Mouse (Mus musculus) liver, embryonic 14.5 days (tissue): ENCODE results near the gene Ppm1f. TPM values are rescaled to one million over a fixed set of nuclear protein-coding genes. Genes with fewer than 3 reads are reported as not detected.
A peak's percentile ranks its signal among the peaks of the same experiment; 100 is the strongest.

ENCODE experiments used
- ATAC-seq: fragments of 200-750 bp; cut with Nextera tagmentation; 2 replicates; pipeline ENCODE4 v1.8.0; 2017; ENCODE audit warnings: moderate number of reproducible peaks, mild to moderate bottlenecking, moderate library complexity; ENCODE audit not compliant: insufficient read depth
- DNase-seq, 3 experiments: peaks; one replicate each; pipeline ENCODE4 v3.0.0-alpha.2; 2012 to 2013; ENCODE audit warnings: low read depth in 3 of 3, low spot score in 3 of 3
- H3K27ac ChIP-seq: fragments of 300-500 bp; sonication (generic); 2 replicates; pipeline ENCODE4 v1.5.1; 2014; ENCODE audit warnings: moderate library complexity, mild to moderate bottlenecking, control low read depth, inconsistent platforms
- H3K27me3 ChIP-seq: fragments of 300-500 bp; sonication (generic); 2 replicates; pipeline ENCODE4 v1.6.1; 2014; ENCODE audit warnings: mild to moderate bottlenecking, low read length, moderate library complexity; ENCODE audit not compliant: control insufficient read depth, insufficient read depth
- H3K36me3 ChIP-seq: fragments of 300-500 bp; sonication (generic); replicated peaks from 2 replicates; pipeline ENCODE4 v1.6.1; 2014; ENCODE audit warnings: low read depth; ENCODE audit not compliant: control insufficient read depth, insufficient read depth
- H3K4me1 ChIP-seq, 2 experiments: fragments of 200-500 bp in 1 of 2; fragments of 300-500 bp in 1 of 2; sonication (generic) in 1 of 2; replicated peaks; 2 replicates each; pipeline ENCODE4 v1.6.1; 2012 to 2014; ENCODE audit warnings: antibody characterized with exemption in 1 of 2, inconsistent platforms in 1 of 2, low read length in 1 of 2; ENCODE audit not compliant: control insufficient read depth in 2 of 2, insufficient read depth in 2 of 2
- H3K4me2 ChIP-seq: fragments of 300-500 bp; sonication (generic); 2 replicates; pipeline ENCODE4 v1.6.1; 2014; ENCODE audit warnings: low read depth, mild to moderate bottlenecking, control low read depth, moderate library complexity
- H3K4me3 ChIP-seq, 2 experiments: fragments of 200-500 bp in 1 of 2; fragments of 300-500 bp in 1 of 2; sonication (generic) in 1 of 2; 2 replicates each; pipeline ENCODE4 v1.5.1; 2012 to 2014; ENCODE audit warnings: low read depth in 2 of 2, low read length in 2 of 2, mild to moderate bottlenecking in 2 of 2, control low read depth in 1 of 2, inconsistent platforms in 1 of 2, moderate library complexity in 1 of 2; ENCODE audit not compliant: insufficient read depth in 1 of 2
- H3K9ac ChIP-seq: fragments of 300-500 bp; sonication (generic); replicated peaks from 2 replicates; pipeline ENCODE4 v1.6.1; 2014; ENCODE audit warnings: mild to moderate bottlenecking, control low read depth, moderate library complexity
- H3K9me3 ChIP-seq: fragments of 300-500 bp; sonication (generic); 2 replicates; pipeline ENCODE4 v1.6.1; 2016; ENCODE audit warnings: low read length, mixed read lengths; ENCODE audit not compliant: control insufficient read depth
- CTCF ChIP-seq: IDR thresholded peaks from 2 replicates; pipeline ENCODE4 v1.5.1; 2016; ENCODE audit warnings: antibody characterized with exemption, low read depth, control low read depth
- EP300 ChIP-seq: IDR thresholded peaks from 2 replicates; pipeline ENCODE4 v1.6.1; 2016; ENCODE audit warnings: antibody characterized with exemption, low read depth
- WGBS: fragments of 180-500 bp; shearing (Covaris S2); extraction: QIAGEN DNeasy Blood & Tissue Kit; methylation state at CpG from one replicate; pipeline ENCODE4 v1.1.7; 2014; ENCODE audit not compliant: insufficient replicate concordance; 5-methylcytosine and 5-hydroxymethylcytosine counted together
- polyA plus RNA-seq, 2 experiments: library from polyadenylated mRNA; depleted of rRNA in 1 of 2; stranded (reverse) in 1 of 2; unstranded in 1 of 2; fragments of >200 nt; fragmentation: Nextera tagmentation in 1 of 2; extraction: Ambion mirVana in 1 of 2; gene quantifications; 2 replicates each; pipeline versions ENCODE4 v1.2.1 to v1.2.3; 2012 to 2014

Gene Ppm1f
- polyA plus RNA-seq, 2 experiments: 3.8 to 5.3 TPM

- Histone ChIP-seq H3K9me3 (no peaks in the 10 kb centered on the region), H3K4me2 (no peak overlapping the region), H3K4me1 (no peaks in the 10 kb centered on the region), H3K27ac (no peak overlapping the region), H3K4me3 (no peak overlapping the region), H3K27me3 (no peaks in the 10 kb centered on the region), H3K36me3 (no peaks in the 10 kb centered on the region), H3K9ac (no peak overlapping the region)
- DNase-seq: no peak
- no peak for ATAC-seq
- WGBS: 51% methylated on average over 13 of the region's 13 CpGs
- TF ChIP-seq EP300 (no peak), CTCF (no peak)
These were observed 39.4 kb upstream of the Ppm1f start for GRCm38 (mm10) chr16:16856731-16857476.

GRCm38 (mm10) chr16:16862288-16862687, 34.0 kb upstream of the Ppm1f start:
- no peak for DNase-seq
- H3K9ac ChIP-seq: no peak overlapping the region

GRCm38 (mm10) chr16:16863978-16864377, 32.3 kb upstream of the Ppm1f start, which contains the start of gene Igll1:
Gene Igll1 (minus strand): TSS chr16:16863985.
- H3K4me2 ChIP-seq: no peak within 1 kb of the TSS
- no peaks in the 10 kb centered on the region for H3K9me3 ChIP-seq
- no peak within 1 kb of the TSS for H3K9ac ChIP-seq
- no peaks in the 10 kb centered on the region for H3K4me1 ChIP-seq
- 58% methylated on average over 2 of the region's 2 CpGs for whole genome bisulfite sequencing
- no peak for ATAC-seq
- H3K4me3 ChIP-seq: no peak within 1 kb of the TSS
- no peaks in the 10 kb centered on the region for H3K27me3 ChIP-seq
- no peak within 1 kb of the TSS for H3K27ac ChIP-seq
- no peaks in the 10 kb centered on the region for H3K36me3 ChIP-seq
- no peak for DNase-seq
- TF ChIP-seq CTCF (no peak), EP300 (no peak)

More at GRCm38 (mm10) chr16:16862288-16862687, 34.0 kb upstream of the Ppm1f start:
- no peak for TF ChIP-seq EP300
- TF ChIP-seq CTCF: no peak
- Histone ChIP-seq H3K27ac (no peak overlapping the region), H3K4me2 (no peak overlapping the region), H3K4me1 (no peaks in the 10 kb centered on the region), H3K36me3 (no peaks in the 10 kb centered on the region), H3K9me3 (no peaks in the 10 kb centered on the region), H3K4me3 (no peak overlapping the region), H3K27me3 (no peaks in the 10 kb centered on the region)
- 53% methylated on average over 3 of the region's 3 CpGs for WGBS
- ATAC-seq: no peak

- ATAC-seq (no peak), DNase-seq (no peak)
- Histone ChIP-seq H3K9me3 (no peaks in the 10 kb centered on the region), H3K4me1 (peaks cover 0 to 3% of the 10 kb centered on the region in 2 experiments; a peak in 1 of 4 replicates), H3K4me2 (no peak overlapping the region), H3K27me3 (no peaks in the 10 kb centered on the region), H3K4me3 (no peak overlapping the region), H3K27ac (no peak overlapping the region), H3K36me3 (no peaks in the 10 kb centered on the region), H3K9ac (no peak overlapping the region)
- TF ChIP-seq EP300: 0 out of 2 replicates have a peak, but pooled peaks have one; percentile 15
- TF ChIP-seq CTCF: no peak
These were observed 31.1 kb upstream of the Ppm1f start for GRCm38 (mm10) chr16:16865217-16865616.

GRCm38 (mm10) chr16:16865696-16866561, 30.3 kb upstream of the Ppm1f start:
- TF ChIP-seq EP300 (no peak), CTCF (no peak)
- no peaks in the 10 kb centered on the region for H3K27me3 ChIP-seq
- no peak overlapping the region for H3K27ac ChIP-seq
- H3K9me3 ChIP-seq: no peaks in the 10 kb centered on the region
- H3K4me1 ChIP-seq: peaks cover 0 to 3% of the 10 kb centered on the region in 2 experiments; a peak in 1 of 4 replicates
- no peak overlapping the region for H3K9ac ChIP-seq
- H3K36me3 ChIP-seq: no peaks in the 10 kb centered on the region
- DNase-seq (no peak), ATAC-seq (no peak)
- H3K4me2 ChIP-seq: no peak overlapping the region
- no peak overlapping the region for H3K4me3 ChIP-seq
- WGBS: 21% methylated on average over 4 of the region's 5 CpGs
